Mouse (Mus musculus): ENCODE data around the gene Kcnt2. TPM values are rescaled to one million over a fixed set of nuclear protein-coding genes. Genes with fewer than 3 reads are reported as not detected.

Gene Kcnt2
- polyA plus RNA-seq, 1 experiment = 2.7 TPM

- no peak for DNase-seq (ENCODE audit: low read depth)
- no peak for TF ChIP-seq CTCF (IDR thresholded peaks at IDR 0.05; ENCODE audit: borderline replicate concordance, extremely low read depth, insufficient read depth, insufficient read length)
- TF ChIP-seq POLR2A (IDR thresholded peaks at IDR 0.05; ENCODE audit: borderline replicate concordance, extremely low read depth, insufficient read depth, insufficient read length, poor library complexity, severe bottlenecking) = no peak
Measured at GRCm38 (mm10) chr1:140624918-140625317, 379.0 kb downstream of the Kcnt2 start.

DNA sequence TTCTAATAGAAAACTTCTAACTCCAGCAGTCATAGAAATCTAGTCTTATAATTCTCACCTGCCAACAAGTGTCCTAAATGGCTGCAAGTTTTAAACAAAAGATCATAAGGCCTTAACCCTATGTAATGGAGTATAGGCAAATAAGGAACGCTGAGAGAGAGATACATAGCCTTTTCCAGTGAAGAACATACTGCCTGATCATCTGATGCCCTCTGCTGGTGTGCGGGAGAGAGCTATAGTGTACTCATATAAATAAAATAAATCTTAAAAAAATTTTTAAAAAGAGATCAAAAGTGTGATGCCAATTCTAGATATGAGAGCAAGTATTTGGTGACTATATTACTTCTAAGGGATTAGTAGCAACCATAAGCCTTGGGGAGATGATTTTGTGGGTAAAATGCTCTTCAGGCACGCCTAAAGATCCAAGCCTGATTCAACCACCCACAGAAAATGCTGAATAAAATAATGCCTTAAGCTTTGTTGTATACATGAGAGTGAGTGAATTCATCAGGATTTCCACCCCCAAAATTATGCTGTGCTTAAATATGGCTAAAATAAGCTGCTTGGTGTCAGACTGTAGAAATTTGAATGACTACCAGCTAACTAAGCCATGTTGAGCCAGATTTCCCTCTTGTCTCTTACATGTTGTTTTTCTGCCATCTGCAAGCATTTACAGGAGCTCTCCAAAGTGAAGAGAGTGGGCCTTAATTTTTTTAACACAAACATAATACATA lies 413.8 kb downstream of the Kcnt2 start:
- DNase-seq (ENCODE audit: low read depth) = peak; percentile 56
- TF ChIP-seq POLR2A (IDR thresholded peaks at IDR 0.05; ENCODE audit: borderline replicate concordance, extremely low read depth, insufficient read depth, insufficient read length, poor library complexity, severe bottlenecking) = no peak
- peak; percentile 22; the same call in 1 of the 2 replicates for TF ChIP-seq CTCF (IDR thresholded peaks at IDR 0.05; ENCODE audit: borderline replicate concordance, extremely low read depth, insufficient read depth, insufficient read length)

- DNase-seq (ENCODE audit: low read depth) = peak; percentile 81
- TF ChIP-seq POLR2A (IDR thresholded peaks at IDR 0.05; ENCODE audit: borderline replicate concordance, extremely low read depth, insufficient read depth, insufficient read length, poor library complexity, severe bottlenecking) (no peak), CTCF (IDR thresholded peaks at IDR 0.05; ENCODE audit: borderline replicate concordance, extremely low read depth, insufficient read depth, insufficient read length) (no peak)
Measured at GRCm38 (mm10) chr1:140660751-140661403, 414.9 kb downstream of the Kcnt2 start.

GRCm38 (mm10) chr1:140661404-140661787 lies 415.4 kb downstream of the Kcnt2 start:
- no peak for TF ChIP-seq POLR2A (IDR thresholded peaks at IDR 0.05; ENCODE audit: borderline replicate concordance, extremely low read depth, insufficient read depth, insufficient read length, poor library complexity, severe bottlenecking)
- no peak for TF ChIP-seq CTCF (IDR thresholded peaks at IDR 0.05; ENCODE audit: borderline replicate concordance, extremely low read depth, insufficient read depth, insufficient read length)
- peak; percentile 83 for DNase-seq (ENCODE audit: low read depth)

Other genes starting within 250 kb of the Kcnt2 start
- 4.7 and 9.1 TPM in 2 replicates for gene Cfh, start 62.4 kb upstream of the Kcnt2 start, polyA plus RNA-seq (2012; rRNA removed)

All from brain, embryonic 14.5 days (tissue).